Mouse (Mus musculus) forebrain, embryonic 14.5 days (tissue): Measurements from ENCODE around the gene Gosr1. TPM values are rescaled to one million over a fixed set of nuclear protein-coding genes. Genes with fewer than 3 reads are reported as not detected.
A peak's percentile ranks its signal among the peaks of the same experiment; 100 is the strongest.

ENCODE experiments used
- ATAC-seq: fragments of 200-750 bp; cut with Nextera tagmentation; 2 replicates; pipeline ENCODE4 v1.8.0; 2017; ENCODE audit warnings: mild to moderate bottlenecking, moderate library complexity
- DNase-seq: peaks from one replicate; pipeline ENCODE4 v3.0.0-alpha.2; 2015; ENCODE audit warnings: low spot score
- H3K27ac ChIP-seq: fragments of 300-500 bp; sonication (generic); 2 replicates; pipeline ENCODE4 v1.5.1; 2014; ENCODE audit warnings: low read depth, mild to moderate bottlenecking, control low read depth, low read length, moderate library complexity
- H3K27me3 ChIP-seq: fragments of 300-500 bp; sonication (generic); replicated peaks from 2 replicates; pipeline ENCODE4 v1.6.1; 2014; ENCODE audit warnings: low read length, control low read depth, mixed read lengths; ENCODE audit not compliant: control insufficient read depth, insufficient read depth
- H3K36me3 ChIP-seq: fragments of 300-500 bp; sonication (generic); 2 replicates; pipeline ENCODE4 v1.6.1; 2014; ENCODE audit warnings: low read length, control low read depth; ENCODE audit not compliant: control insufficient read depth, insufficient read depth
- H3K4me1 ChIP-seq: fragments of 300-500 bp; sonication (generic); 2 replicates; pipeline ENCODE4 v1.6.1; 2014; ENCODE audit warnings: antibody characterized with exemption, low read length, control low read depth; ENCODE audit not compliant: control insufficient read depth, insufficient read depth
- H3K4me2 ChIP-seq: fragments of 300-500 bp; sonication (generic); 2 replicates; pipeline ENCODE4 v1.6.1; 2014; ENCODE audit warnings: mild to moderate bottlenecking, control low read depth, low read length
- H3K4me3 ChIP-seq: fragments of 300-500 bp; sonication (generic); 2 replicates; pipeline ENCODE4 v1.5.1; 2014; ENCODE audit warnings: low read depth, low read length, control low read depth
- H3K9ac ChIP-seq: fragments of 300-500 bp; sonication (generic); 2 replicates; pipeline ENCODE4 v1.6.1; 2014; ENCODE audit warnings: mild to moderate bottlenecking, low read length, control low read depth, moderate library complexity
- H3K9me3 ChIP-seq: fragments of 300-500 bp; sonication (generic); replicated peaks from 2 replicates; pipeline ENCODE4 v1.6.1; 2016; ENCODE audit warnings: low read length, control low read depth, mixed read lengths; ENCODE audit not compliant: control insufficient read depth
- WGBS: fragments of 180-500 bp; shearing (Covaris S2); extraction: QIAGEN DNeasy Blood & Tissue Kit; methylation state at CpG from one replicate; pipeline ENCODE4 v1.1.7; 2014; 5-methylcytosine and 5-hydroxymethylcytosine counted together
- polyA plus RNA-seq: library from polyadenylated mRNA; unstranded; fragments of >200 nt; fragmentation: Nextera tagmentation; extraction: Ambion mirVana; gene quantifications from 2 replicates; pipeline ENCODE4 v1.2.1, GENCODE M21; 2014

Gosr1 gene
- polyA plus RNA-seq, 1 experiment from 2014 or later = 39.4 TPM

DNA sequence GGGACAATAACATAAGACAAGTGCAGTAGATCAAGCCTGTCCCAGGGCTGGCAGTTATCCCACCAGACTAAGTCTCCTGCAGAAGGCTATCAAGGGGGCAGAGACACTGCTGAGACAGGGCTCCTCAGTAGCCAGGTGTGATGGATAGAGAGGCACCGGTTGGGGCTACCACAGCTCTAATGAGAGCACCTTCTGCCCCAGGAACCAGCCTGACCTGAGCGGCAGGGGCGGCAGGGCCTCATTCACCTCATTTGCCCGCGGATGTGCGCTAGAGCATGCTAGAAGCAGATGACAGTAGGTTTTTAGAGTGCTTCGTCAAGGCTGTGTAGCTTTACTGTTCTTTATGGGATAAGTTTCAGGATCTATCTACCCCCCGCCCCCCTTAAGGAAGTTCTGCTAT is 39.5 kb downstream of the Gosr1 start:
- Histone ChIP-seq H3K9ac (no peak overlapping the region), H3K27ac (no peak overlapping the region), H3K27me3 (no peaks in the 10 kb centered on the region), H3K9me3 (no peaks in the 10 kb centered on the region), H3K4me3 (no peak overlapping the region), H3K36me3 (peaks cover 11% of the 10 kb centered on the region), H3K4me1 (no peaks in the 10 kb centered on the region), H3K4me2 (no peak overlapping the region)
- DNase-seq (no peak), ATAC-seq (no peak)
- WGBS = 79% methylated on average over 8 of the region's 8 CpGs

GRCm38 (mm10) chr11:76717000-76717399 is 46.4 kb downstream of the Gosr1 start:
- Histone ChIP-seq H3K4me3 (no peak overlapping the region), H3K9ac (no peak overlapping the region), H3K36me3 (no peaks in the 10 kb centered on the region), H3K27me3 (no peaks in the 10 kb centered on the region), H3K27ac (no peak overlapping the region), H3K4me1 (no peaks in the 10 kb centered on the region), H3K9me3 (no peaks in the 10 kb centered on the region), H3K4me2 (no peak overlapping the region)
- no peak for ATAC-seq
- no peak for DNase-seq
- WGBS = 83% methylated on average over 4 of the region's 4 CpGs

DNA sequence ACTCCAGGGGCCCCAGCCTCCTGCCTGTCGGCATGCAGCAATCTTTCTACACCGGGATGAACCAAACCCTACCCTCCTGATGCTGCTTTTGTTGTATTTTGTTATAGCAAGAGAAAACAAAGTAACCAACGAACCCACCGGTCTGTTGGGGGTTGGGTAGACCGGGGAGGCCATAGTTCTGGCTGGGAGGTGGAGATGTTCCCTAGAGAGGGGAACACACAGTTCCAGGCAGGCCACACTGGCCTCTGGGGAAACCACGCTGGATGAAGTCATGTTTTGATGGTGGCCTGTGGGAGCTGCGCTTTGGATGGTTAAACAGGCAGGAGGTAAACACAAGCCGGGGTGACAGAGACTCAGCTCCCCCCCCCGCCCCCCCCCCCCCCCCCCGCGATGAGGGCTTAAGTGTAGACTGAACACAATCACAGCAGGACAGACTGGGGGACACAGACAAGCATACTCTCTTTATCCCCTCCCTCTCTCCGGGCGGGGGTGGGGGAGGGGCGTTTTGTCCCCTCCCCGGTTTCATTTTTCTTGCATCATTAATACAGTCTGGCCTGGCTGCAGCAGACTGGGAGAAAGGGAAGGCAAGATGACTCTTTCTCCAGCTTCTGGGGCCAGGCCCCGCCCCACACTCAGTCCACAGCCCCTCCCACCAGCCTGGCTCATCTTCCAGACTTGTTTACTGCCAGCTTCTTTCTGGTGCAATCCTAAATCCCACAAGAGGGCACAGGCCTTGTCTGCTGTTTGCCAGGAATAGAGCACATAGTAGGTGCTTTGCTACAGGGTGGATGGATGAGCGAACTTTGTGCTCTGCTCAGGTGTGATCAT is 53.5 kb downstream of the Gosr1 start:
- Histone ChIP-seq H3K4me3 (no peak overlapping the region), H3K36me3 (no peaks in the 10 kb centered on the region), H3K27me3 (no peaks in the 10 kb centered on the region), H3K9ac (no peak overlapping the region), H3K27ac (no peak overlapping the region), H3K4me1 (no peaks in the 10 kb centered on the region), H3K9me3 (no peaks in the 10 kb centered on the region), H3K4me2 (no peak overlapping the region)
- 19% methylated on average over 11 of the region's 17 CpGs for WGBS
- no peak for ATAC-seq
- peak; percentile 46 for DNase-seq

GRCm38 (mm10) chr11:76708881-76709280 is 54.5 kb downstream of the Gosr1 start:
- Histone ChIP-seq H3K4me2 (no peak overlapping the region), H3K27me3 (no peaks in the 10 kb centered on the region), H3K36me3 (no peaks in the 10 kb centered on the region), H3K9ac (no peak overlapping the region), H3K9me3 (no peaks in the 10 kb centered on the region), H3K4me1 (no peaks in the 10 kb centered on the region), H3K4me3 (no peak overlapping the region), H3K27ac (no peak overlapping the region)
- DNase-seq (no peak), ATAC-seq (no peak)
- 62% methylated on average over 1 of the region's 1 CpGs for WGBS

GRCm38 (mm10) chr11:76708066-76708465 is 55.3 kb downstream of the Gosr1 start:
- Histone ChIP-seq H3K4me1 (no peaks in the 10 kb centered on the region), H3K4me2 (no peak overlapping the region), H3K9ac (no peak overlapping the region), H3K36me3 (no peaks in the 10 kb centered on the region), H3K27ac (no peak overlapping the region), H3K9me3 (no peaks in the 10 kb centered on the region), H3K4me3 (no peak overlapping the region), H3K27me3 (no peaks in the 10 kb centered on the region)
- DNase-seq = no peak
- WGBS = 96% methylated on average over 1 of the region's 1 CpGs
- no peak for ATAC-seq

GRCm38 (mm10) chr11:76707656-76708055 is 55.7 kb downstream of the Gosr1 start:
- Histone ChIP-seq H3K4me2 (no peak overlapping the region), H3K4me3 (no peak overlapping the region), H3K9me3 (no peaks in the 10 kb centered on the region), H3K27ac (no peak overlapping the region), H3K4me1 (no peaks in the 10 kb centered on the region), H3K36me3 (no peaks in the 10 kb centered on the region), H3K9ac (no peak overlapping the region), H3K27me3 (no peaks in the 10 kb centered on the region)
- 96% methylated on average over 3 of the region's 3 CpGs for WGBS
- ATAC-seq = no peak
- no peak for DNase-seq

GRCm38 (mm10) chr11:76699626-76700025 is 63.8 kb downstream of the Gosr1 start:
- 63% methylated on average over 7 of the region's 9 CpGs for WGBS
- Histone ChIP-seq H3K27ac (no peak overlapping the region), H3K4me2 (no peak overlapping the region), H3K4me1 (no peaks in the 10 kb centered on the region), H3K9me3 (no peaks in the 10 kb centered on the region), H3K36me3 (no peaks in the 10 kb centered on the region), H3K9ac (no peak overlapping the region), H3K4me3 (no peak overlapping the region), H3K27me3 (no peaks in the 10 kb centered on the region)
- ATAC-seq = no peak
- no peak for DNase-seq

- H3K4me3 ChIP-seq = no peak overlapping the region
- DNase-seq (peak; percentile 9), ATAC-seq (no peak)
- no peaks in the 10 kb centered on the region for H3K4me1 ChIP-seq
- no peaks in the 10 kb centered on the region for H3K36me3 ChIP-seq
- H3K9me3 ChIP-seq = no peaks in the 10 kb centered on the region
- no peak overlapping the region for H3K4me2 ChIP-seq
- no peak overlapping the region for H3K9ac ChIP-seq
- no peaks in the 10 kb centered on the region for H3K27me3 ChIP-seq
- 82% methylated on average over 6 of the region's 6 CpGs for WGBS
- H3K27ac ChIP-seq = no peak overlapping the region
Observed at GRCm38 (mm10) chr11:76695810-76696209, 67.6 kb downstream of the Gosr1 start.

- Histone ChIP-seq H3K36me3 (no peaks in the 10 kb centered on the region), H3K9ac (no peak overlapping the region), H3K27me3 (no peaks in the 10 kb centered on the region), H3K9me3 (no peaks in the 10 kb centered on the region), H3K4me3 (no peak overlapping the region), H3K4me1 (no peaks in the 10 kb centered on the region), H3K4me2 (no peak overlapping the region), H3K27ac (no peak overlapping the region)
- DNase-seq = no peak
- no peak for ATAC-seq
- WGBS = 80% methylated on average over 3 of the region's 3 CpGs
Observed at GRCm38 (mm10) chr11:76692096-76692495, 71.3 kb downstream of the Gosr1 start.
